Mouse (Mus musculus): ENCODE data around the gene Rbms1.
"Not testable (repeated sequence)": the region's sequence is repeated elsewhere in the genome, so short reads cannot be mapped to it uniquely, and the experiment has no call there.

The Rbms1 gene

GRCm38 (mm10) chr2:60844259-60844658, 118.7 kb downstream of the Rbms1 start:
- no peak for DNase-seq

GRCm38 (mm10) chr2:60843633-60844032, 119.4 kb downstream of the Rbms1 start:
- DNase-seq, result no peak

GRCm38 (mm10) chr2:60842976-60843375, 120.0 kb downstream of the Rbms1 start:
- DNase-seq, result no peak

GRCm38 (mm10) chr2:60840922-60841321, 122.1 kb downstream of the Rbms1 start:
- no peak for DNase-seq

GRCm38 (mm10) chr2:60839498-60839897, 123.5 kb downstream of the Rbms1 start:
- no peak for DNase-seq

- DNase-seq, result peak; percentile 40
Measured at GRCm38 (mm10) chr2:60838856-60839255, 124.1 kb downstream of the Rbms1 start.

- DNase-seq, result no peak
Measured at GRCm38 (mm10) chr2:60837616-60838015, 125.4 kb downstream of the Rbms1 start.

- no peak for DNase-seq
Measured at GRCm38 (mm10) chr2:60836237-60836636, 126.8 kb downstream of the Rbms1 start.

- no peak for DNase-seq
Measured at GRCm38 (mm10) chr2:60834293-60834692, 128.7 kb downstream of the Rbms1 start.

GRCm38 (mm10) chr2:60832254-60832653, 130.7 kb downstream of the Rbms1 start:
- DNase-seq, result no peak

GRCm38 (mm10) chr2:60830464-60830863, 132.5 kb downstream of the Rbms1 start:
- not testable (repeated sequence) for DNase-seq

- no peak for DNase-seq
Measured at GRCm38 (mm10) chr2:60828908-60829462, 134.0 kb downstream of the Rbms1 start.

GRCm38 (mm10) chr2:60827152-60827428, 135.9 kb downstream of the Rbms1 start:
- no peak for DNase-seq

- no peak for DNase-seq
Measured at GRCm38 (mm10) chr2:60826406-60827151, 136.4 kb downstream of the Rbms1 start.

GRCm38 (mm10) chr2:60825690-60826089, 137.3 kb downstream of the Rbms1 start:
- no peak for DNase-seq

GRCm38 (mm10) chr2:60821635-60822034, 141.4 kb downstream of the Rbms1 start:
- DNase-seq, result no peak

GRCm38 (mm10) chr2:60818632-60819031, 144.4 kb downstream of the Rbms1 start:
- no peak for DNase-seq

GRCm38 (mm10) chr2:60816307-60816706, 146.7 kb downstream of the Rbms1 start:
- no peak for DNase-seq

GRCm38 (mm10) chr2:60814788-60815187, 148.2 kb downstream of the Rbms1 start:
- DNase-seq, result no peak

GRCm38 (mm10) chr2:60812949-60813348, 150.0 kb downstream of the Rbms1 start:
- DNase-seq, result no peak

- peak; percentile 53 for DNase-seq
Measured at GRCm38 (mm10) chr2:60810617-60811016, 152.4 kb downstream of the Rbms1 start.

- DNase-seq, result no peak
Measured at GRCm38 (mm10) chr2:60809441-60809921, 153.5 kb downstream of the Rbms1 start.

- DNase-seq, result no peak
Measured at GRCm38 (mm10) chr2:60808822-60809221, 154.2 kb downstream of the Rbms1 start.

GRCm38 (mm10) chr2:60807341-60808195, 155.4 kb downstream of the Rbms1 start:
- DNase-seq, result no peak
